Mouse (Mus musculus): Measurements from ENCODE around the gene Yap1. TPM values are rescaled to one million over a fixed set of nuclear protein-coding genes. Genes with fewer than 3 reads are reported as not detected.

Gene Yap1
- polyA plus RNA-seq, 1 experiment from 2014 or later = 48.1 TPM

- Histone ChIP-seq H3K9me3 (no peaks in the 10 kb centered on the region), H3K36me3 (peaks cover 82% of the 10 kb centered on the region), H3K4me3 (no peak overlapping the region), H3K27ac (no peak overlapping the region), H3K4me1 (no peaks in the 10 kb centered on the region), H3K9ac (no peak overlapping the region), H3K4me2 (replicated peaks) (no peak overlapping the region), H3K27me3 (no peaks in the 10 kb centered on the region)
- no peak for ATAC-seq (ENCODE audit: low FRiP score, low read depth)
- 90% methylated on average over 7 of the region's 7 CpGs for WGBS
Observed at GRCm38 (mm10) chr9:7943796-7944462, 60.5 kb downstream of the Yap1 start.

- H3K27ac ChIP-seq = no peak overlapping the region
- H3K4me3 ChIP-seq = no peak overlapping the region
- H3K9ac ChIP-seq = no peak overlapping the region
- H3K27me3 ChIP-seq = no peaks in the 10 kb centered on the region
- peaks cover 81% of the 10 kb centered on the region for H3K36me3 ChIP-seq
- no peaks in the 10 kb centered on the region for H3K9me3 ChIP-seq
- no peaks in the 10 kb centered on the region for H3K4me1 ChIP-seq
- no peak overlapping the region for H3K4me2 ChIP-seq (replicated peaks)
- no peak for ATAC-seq (ENCODE audit: low FRiP score, low read depth)
- 75% methylated on average over 8 of the region's 8 CpGs for WGBS
Observed at GRCm38 (mm10) chr9:7942701-7943100, 61.7 kb downstream of the Yap1 start.

- H3K36me3 ChIP-seq = peaks cover 90% of the 10 kb centered on the region
- no peak overlapping the region for H3K4me3 ChIP-seq
- H3K27me3 ChIP-seq = no peaks in the 10 kb centered on the region
- no peak for ATAC-seq (ENCODE audit: low FRiP score, low read depth)
- WGBS = 90% methylated on average over 4 of the region's 4 CpGs
- H3K9me3 ChIP-seq = no peaks in the 10 kb centered on the region
- H3K9ac ChIP-seq = no peak overlapping the region
- no peak overlapping the region for H3K4me2 ChIP-seq (replicated peaks)
- no peak overlapping the region for H3K27ac ChIP-seq
- H3K4me1 ChIP-seq = no peaks in the 10 kb centered on the region
Observed at GRCm38 (mm10) chr9:7940075-7940474, 64.3 kb downstream of the Yap1 start.

- Histone ChIP-seq H3K4me1 (peaks cover 8% of the 10 kb centered on the region), H3K36me3 (peaks cover 95% of the 10 kb centered on the region), H3K27me3 (no peaks in the 10 kb centered on the region), H3K4me2 (replicated peaks) (no peak overlapping the region), H3K4me3 (no peak overlapping the region), H3K27ac (no peak overlapping the region), H3K9ac (no peak overlapping the region), H3K9me3 (peaks cover 16% of the 10 kb centered on the region)
- WGBS = 98% methylated on average over 10 of the region's 10 CpGs
- ATAC-seq (ENCODE audit: low FRiP score, low read depth) = no peak
Observed at GRCm38 (mm10) chr9:7934419-7934818, 70.0 kb downstream of the Yap1 start.

- no peak for ATAC-seq (ENCODE audit: low FRiP score, low read depth)
- no peak overlapping the region for H3K4me2 ChIP-seq (replicated peaks)
- H3K9ac ChIP-seq = no peak overlapping the region
- H3K27me3 ChIP-seq = no peaks in the 10 kb centered on the region
- peaks cover 82% of the 10 kb centered on the region for H3K36me3 ChIP-seq
- H3K9me3 ChIP-seq = peaks cover 16% of the 10 kb centered on the region
- H3K27ac ChIP-seq = no peak overlapping the region
- H3K4me1 ChIP-seq = peaks cover 9% of the 10 kb centered on the region
- no peak overlapping the region for H3K4me3 ChIP-seq
- 69% methylated on average over 6 of the region's 6 CpGs for WGBS
Observed at GRCm38 (mm10) chr9:7929552-7929951, 74.8 kb downstream of the Yap1 start.

GRCm38 (mm10) chr9:7928866-7929265 lies 75.5 kb downstream of the Yap1 start:
- H3K9ac ChIP-seq = no peak overlapping the region
- no peak overlapping the region for H3K4me3 ChIP-seq
- peaks cover 15% of the 10 kb centered on the region for H3K9me3 ChIP-seq
- 75% methylated on average over 3 of the region's 3 CpGs for WGBS
- H3K36me3 ChIP-seq = peaks cover 79% of the 10 kb centered on the region
- ATAC-seq (ENCODE audit: low FRiP score, low read depth) = no peak
- no peak overlapping the region for H3K27ac ChIP-seq
- no peak overlapping the region for H3K4me2 ChIP-seq (replicated peaks)
- peaks cover 9% of the 10 kb centered on the region for H3K4me1 ChIP-seq
- no peaks in the 10 kb centered on the region for H3K27me3 ChIP-seq

GRCm38 (mm10) chr9:7928207-7928793 lies 76.1 kb downstream of the Yap1 start:
- Histone ChIP-seq H3K27me3 (no peaks in the 10 kb centered on the region), H3K4me1 (peaks cover 9% of the 10 kb centered on the region), H3K4me2 (replicated peaks) (no peak overlapping the region), H3K9ac (no peak overlapping the region), H3K27ac (no peak overlapping the region), H3K36me3 (peaks cover 74% of the 10 kb centered on the region), H3K9me3 (peaks cover 11% of the 10 kb centered on the region), H3K4me3 (no peak overlapping the region)
- WGBS = 86% methylated on average over 3 of the region's 3 CpGs
- ATAC-seq (ENCODE audit: low FRiP score, low read depth) = no peak

- WGBS = 56% methylated on average over 8 of the region's 8 CpGs
- Histone ChIP-seq H3K27ac (no peak overlapping the region), H3K4me1 (peaks cover 13% of the 10 kb centered on the region), H3K9me3 (no peaks in the 10 kb centered on the region), H3K4me3 (no peak overlapping the region), H3K27me3 (no peaks in the 10 kb centered on the region), H3K4me2 (replicated peaks) (peak overlapping the region; percentile 54), H3K36me3 (no peaks in the 10 kb centered on the region), H3K9ac (no peak overlapping the region)
- ATAC-seq (ENCODE audit: low FRiP score, low read depth) = no peak
Observed at GRCm38 (mm10) chr9:7914925-7915324, 89.5 kb downstream of the Yap1 start.

GRCm38 (mm10) chr9:7914487-7914886 lies 89.9 kb downstream of the Yap1 start:
- Histone ChIP-seq H3K4me2 (replicated peaks) (peak overlapping the region; percentile 54), H3K27me3 (no peaks in the 10 kb centered on the region), H3K9me3 (no peaks in the 10 kb centered on the region), H3K27ac (no peak overlapping the region), H3K4me3 (peak overlapping the region; percentile 25), H3K9ac (0 out of 2 replicates have a peak overlapping the region, but pooled peaks have one; percentile 1), H3K4me1 (peaks cover 13% of the 10 kb centered on the region), H3K36me3 (no peaks in the 10 kb centered on the region)
- 1% methylated on average over 11 of the region's 11 CpGs for WGBS
- ATAC-seq (ENCODE audit: low FRiP score, low read depth) = peak; percentile 91

- H3K27me3 ChIP-seq = no peaks in the 10 kb centered on the region
- WGBS = 57% methylated on average over 19 of the region's 19 CpGs
- peak; percentile 46 for ATAC-seq (ENCODE audit: low FRiP score, low read depth)
- H3K4me2 ChIP-seq (replicated peaks) = peak overlapping the region; percentile 54
- H3K4me3 ChIP-seq = peak overlapping the region; percentile 25
- H3K9me3 ChIP-seq = no peaks in the 10 kb centered on the region
- H3K4me1 ChIP-seq = peaks cover 13% of the 10 kb centered on the region
- H3K36me3 ChIP-seq = no peaks in the 10 kb centered on the region
- H3K9ac ChIP-seq = peak overlapping the region; percentile 1; the same call in 1 of the 2 replicates
- H3K27ac ChIP-seq = no peak overlapping the region
Observed at GRCm38 (mm10) chr9:7913953-7914352, 90.4 kb downstream of the Yap1 start.

- no peak overlapping the region for H3K4me2 ChIP-seq (replicated peaks)
- H3K27ac ChIP-seq = no peak overlapping the region
- H3K36me3 ChIP-seq = no peaks in the 10 kb centered on the region
- H3K9ac ChIP-seq = no peak overlapping the region
- H3K27me3 ChIP-seq = no peaks in the 10 kb centered on the region
- H3K9me3 ChIP-seq = no peaks in the 10 kb centered on the region
- WGBS = 82% methylated on average over 2 of the region's 2 CpGs
- H3K4me3 ChIP-seq = no peak overlapping the region
- ATAC-seq (ENCODE audit: low FRiP score, low read depth) = no peak
- H3K4me1 ChIP-seq = peaks cover 13% of the 10 kb centered on the region
Observed at GRCm38 (mm10) chr9:7907351-7907985, 96.9 kb downstream of the Yap1 start.

- H3K4me3 ChIP-seq = no peak overlapping the region
- ATAC-seq (ENCODE audit: low FRiP score, low read depth) = no peak
- no peaks in the 10 kb centered on the region for H3K36me3 ChIP-seq
- H3K9me3 ChIP-seq = no peaks in the 10 kb centered on the region
- no peak overlapping the region for H3K4me2 ChIP-seq (replicated peaks)
- H3K27me3 ChIP-seq = no peaks in the 10 kb centered on the region
- H3K9ac ChIP-seq = no peak overlapping the region
- 82% methylated on average over 1 of the region's 1 CpGs for WGBS
- H3K4me1 ChIP-seq = peaks cover 20% of the 10 kb centered on the region
- H3K27ac ChIP-seq = no peak overlapping the region
Observed at GRCm38 (mm10) chr9:7906564-7906963, 97.8 kb downstream of the Yap1 start.
